Mouse (Mus musculus): ENCODE measurements at regions not wholly inside any gene's neighbourhood (a gene's known extent, or its start where the extent isn't known, plus 50 kb on each side); places are given as distances from the start of the nearest gene placed in this dataset.

DNA sequence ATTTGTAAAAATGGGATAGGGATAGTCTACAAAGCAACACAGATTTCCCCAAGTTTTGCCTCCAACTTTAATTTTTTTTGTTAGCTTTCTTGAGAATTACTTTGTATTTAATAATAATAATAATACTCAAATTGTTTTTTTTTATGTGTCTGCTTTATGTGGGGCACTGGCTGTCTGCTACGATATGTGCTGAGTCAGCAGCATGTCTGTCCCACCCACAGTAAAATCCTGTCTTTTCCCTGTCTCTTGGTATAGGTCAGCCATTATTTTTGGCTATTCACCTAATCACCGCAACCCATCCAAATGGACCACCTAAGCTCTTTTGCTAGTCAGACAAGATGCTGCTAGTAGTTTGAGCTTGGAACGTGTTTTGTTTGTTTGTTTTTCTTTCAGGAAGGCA lies 473.0 kb downstream of the Hs3st4 start:
- no peak for ATAC-seq (ENCODE audit: insufficient number of reproducible peaks, low FRiP score, low TSS enrichment)

DNA sequence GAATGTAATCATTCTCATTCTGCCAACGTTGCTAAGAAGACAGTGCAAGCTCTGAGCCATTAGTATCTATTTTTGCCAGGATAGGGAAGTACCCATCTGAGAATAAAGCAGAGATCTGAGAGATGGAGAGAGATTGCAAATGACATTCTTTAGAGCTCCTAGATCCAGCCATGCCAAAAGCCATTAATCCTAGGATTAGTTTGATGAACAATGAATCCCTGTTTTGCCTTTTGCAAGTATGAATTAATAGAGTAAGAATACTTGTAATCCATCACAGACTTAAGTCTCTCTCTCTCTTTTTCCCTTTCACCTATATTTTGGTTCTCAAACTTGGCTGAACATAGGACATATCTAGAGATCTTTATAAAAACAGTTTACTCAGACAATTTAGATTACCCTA lies 504.7 kb downstream of the Hs3st4 start:
- no peak for ATAC-seq (ENCODE audit: insufficient number of reproducible peaks, low FRiP score, low TSS enrichment)

DNA sequence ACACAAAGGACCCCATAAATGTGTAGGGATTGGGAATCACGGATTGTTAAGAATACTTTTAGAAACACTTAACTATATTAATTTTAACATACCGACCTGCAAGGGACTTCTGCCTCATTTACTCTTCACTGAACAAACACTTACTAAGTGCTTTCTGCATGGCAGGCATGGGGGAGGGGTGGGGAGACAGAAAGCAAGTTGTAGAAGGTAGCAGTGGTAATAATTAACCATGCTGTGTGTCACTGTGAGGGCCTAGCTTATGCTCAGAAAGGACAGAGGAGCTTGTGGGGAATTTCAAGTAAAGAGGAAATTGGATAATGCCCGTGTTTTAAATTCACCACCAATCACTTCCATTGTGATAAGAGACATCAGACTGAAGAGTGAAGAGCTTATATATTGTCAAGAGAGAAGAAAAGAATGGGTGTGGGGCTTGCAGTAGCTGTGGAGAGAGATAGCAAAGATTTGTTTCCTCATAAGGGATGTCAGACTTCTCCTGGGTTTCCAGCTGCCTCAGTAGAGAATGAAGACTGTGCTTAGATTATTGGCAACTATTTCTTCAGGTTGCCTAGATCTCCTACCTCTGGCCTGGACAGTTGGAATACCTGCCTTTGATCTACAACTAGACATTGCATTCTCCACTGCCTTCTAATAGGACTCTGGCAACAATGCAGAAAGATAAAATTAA lies 508.6 kb downstream of the Hs3st4 start:
- ATAC-seq (ENCODE audit: insufficient number of reproducible peaks, low FRiP score, low TSS enrichment) = no peak

DNA sequence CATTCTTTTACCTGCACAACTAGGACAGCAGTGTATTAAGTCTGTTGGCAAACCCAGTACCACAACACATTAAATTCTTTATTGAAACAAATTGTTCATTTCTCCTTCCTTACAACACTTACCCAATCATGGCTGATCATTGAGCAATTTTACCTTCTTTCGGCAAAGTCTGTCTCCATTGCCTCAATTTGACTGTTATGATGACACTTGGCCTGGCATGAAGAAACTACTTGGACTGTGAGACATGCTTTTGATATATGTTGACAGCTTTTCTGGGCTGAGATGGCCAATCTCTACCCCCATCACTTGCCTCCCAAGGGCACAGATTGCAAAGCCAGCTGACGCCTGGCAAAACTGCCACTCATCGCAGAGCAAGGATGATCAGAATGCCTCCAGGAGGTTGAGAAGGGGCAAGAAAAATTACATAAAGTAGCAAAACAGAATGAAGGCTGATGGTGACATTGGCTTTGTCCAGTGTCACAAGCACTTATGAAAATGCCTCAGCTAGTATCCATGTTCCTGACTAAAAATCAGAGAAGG lies 509.3 kb downstream of the Hs3st4 start:
- no peak for ATAC-seq (ENCODE audit: insufficient number of reproducible peaks, low FRiP score, low TSS enrichment)

DNA sequence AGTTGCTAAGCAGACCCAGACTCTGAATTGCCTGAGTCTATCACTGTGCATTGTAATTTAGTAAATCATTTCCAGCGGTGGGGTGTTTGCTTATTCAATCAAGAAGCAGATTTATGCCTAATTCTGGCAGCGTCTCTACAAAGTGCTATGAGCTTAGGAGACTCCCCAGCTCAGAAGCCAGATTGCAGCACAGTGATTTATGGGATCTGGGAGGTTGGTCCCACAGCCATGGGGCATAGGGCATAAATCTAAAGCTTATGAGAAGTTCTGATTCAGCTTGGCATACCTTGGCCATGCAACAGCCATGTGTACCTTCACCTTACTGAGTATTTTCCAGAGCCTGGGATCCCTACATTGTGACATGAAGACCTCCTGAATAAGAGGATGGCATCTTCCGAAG lies 518.0 kb downstream of the Hs3st4 start:
- no peak for ATAC-seq (ENCODE audit: insufficient number of reproducible peaks, low FRiP score, low TSS enrichment)

DNA sequence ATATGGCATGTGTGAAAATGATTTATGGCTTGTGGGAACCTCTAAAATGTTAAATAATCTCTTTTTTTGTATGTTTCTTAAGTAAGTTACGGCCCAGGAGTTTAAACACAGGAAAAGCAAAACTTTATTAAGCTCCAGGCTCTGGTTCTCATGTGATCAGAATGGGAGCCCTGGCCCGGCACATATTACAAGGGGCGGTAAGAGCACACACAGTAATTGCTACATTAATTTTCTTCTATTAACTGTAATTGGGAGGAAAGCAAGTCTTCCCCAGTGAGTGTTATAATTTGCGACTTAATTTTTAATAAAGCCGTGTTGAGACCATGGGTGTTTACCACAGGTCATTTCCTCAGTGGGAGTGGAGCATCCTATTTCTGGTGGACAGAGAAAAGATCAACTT lies 520.1 kb downstream of the Hs3st4 start:
- ATAC-seq (ENCODE audit: insufficient number of reproducible peaks, low FRiP score, low TSS enrichment) = no peak

DNA sequence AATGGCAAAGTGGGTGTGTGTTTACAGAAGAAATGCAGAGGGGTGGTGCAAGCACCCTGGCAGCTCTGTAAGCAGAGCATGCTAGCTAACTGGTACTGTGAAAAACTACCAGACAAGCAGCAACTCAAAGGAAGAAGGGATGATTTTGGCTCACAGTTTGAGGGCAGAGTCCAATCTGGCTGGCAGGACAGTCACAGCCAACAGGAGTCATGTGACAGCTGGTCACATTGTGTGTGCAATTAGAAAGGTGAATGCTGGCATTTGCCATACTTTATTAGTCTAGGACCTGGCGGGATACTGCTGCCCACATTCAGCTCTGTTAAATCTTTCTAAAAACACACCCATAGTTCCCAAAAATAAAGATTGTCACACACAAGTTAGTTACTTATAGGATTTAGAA lies 566.4 kb downstream of the Hs3st4 start:
- no peak for ATAC-seq (ENCODE audit: insufficient number of reproducible peaks, low FRiP score, low TSS enrichment)

DNA sequence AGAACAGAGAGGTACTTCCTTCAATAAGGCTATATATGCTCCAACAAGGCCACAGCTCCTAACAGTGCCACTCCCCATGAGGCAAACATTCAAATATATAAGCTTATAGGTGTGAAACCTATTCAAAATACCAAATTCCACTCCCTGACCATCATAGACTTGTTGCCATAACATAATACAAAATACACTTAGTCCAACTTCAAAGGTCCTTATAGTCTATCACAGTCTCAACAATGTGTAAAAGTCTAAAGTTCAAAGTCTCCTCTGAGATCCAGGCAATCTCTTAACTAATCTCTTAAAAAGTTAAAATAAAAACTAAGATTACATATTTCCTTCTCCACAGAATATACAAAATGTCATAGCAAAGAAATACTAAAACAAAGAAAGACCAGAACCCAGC lies 574.5 kb downstream of the Hs3st4 start:
- ATAC-seq (ENCODE audit: insufficient number of reproducible peaks, low FRiP score, low TSS enrichment) = no peak

DNA sequence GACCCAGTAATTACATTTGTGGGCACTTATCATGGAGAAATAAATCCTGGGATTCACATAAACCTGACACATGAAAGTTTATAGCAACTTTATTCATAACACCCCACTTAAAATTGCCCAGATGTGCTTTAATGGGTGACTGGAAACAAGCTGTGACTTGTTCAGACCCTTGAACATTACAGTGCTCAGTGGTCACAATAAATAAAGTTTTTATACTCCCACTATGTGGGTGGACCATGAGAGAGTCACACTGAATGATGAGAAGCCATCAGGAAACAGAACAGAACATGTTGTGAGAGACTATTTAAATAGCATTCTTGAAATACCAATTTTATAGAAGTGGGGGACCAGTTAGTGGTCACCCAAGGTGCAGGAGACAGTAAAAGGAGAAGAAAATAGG lies 588.1 kb downstream of the Hs3st4 start:
- no peak for ATAC-seq (ENCODE audit: insufficient number of reproducible peaks, low FRiP score, low TSS enrichment)

DNA sequence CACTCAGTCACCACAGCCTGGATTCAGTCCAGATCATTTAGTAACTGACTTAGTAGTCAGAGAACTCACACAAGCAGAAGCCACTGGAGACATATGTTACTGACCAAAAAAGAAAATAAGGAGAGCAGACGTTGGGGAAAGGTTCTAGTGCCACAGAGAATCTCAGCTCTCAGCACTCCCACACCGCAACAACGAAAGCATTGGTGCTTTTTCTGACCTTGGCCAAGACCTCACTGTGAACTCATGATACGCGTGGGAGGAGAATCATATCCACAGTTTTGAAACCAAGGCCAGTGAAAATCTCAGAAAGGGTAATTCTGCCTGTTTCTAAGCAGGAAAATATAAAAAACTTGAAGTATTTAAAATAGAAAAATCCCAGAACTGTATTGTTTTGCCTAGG lies 591.0 kb downstream of the Hs3st4 start:
- no peak for ATAC-seq (ENCODE audit: insufficient number of reproducible peaks, low FRiP score, low TSS enrichment)

DNA sequence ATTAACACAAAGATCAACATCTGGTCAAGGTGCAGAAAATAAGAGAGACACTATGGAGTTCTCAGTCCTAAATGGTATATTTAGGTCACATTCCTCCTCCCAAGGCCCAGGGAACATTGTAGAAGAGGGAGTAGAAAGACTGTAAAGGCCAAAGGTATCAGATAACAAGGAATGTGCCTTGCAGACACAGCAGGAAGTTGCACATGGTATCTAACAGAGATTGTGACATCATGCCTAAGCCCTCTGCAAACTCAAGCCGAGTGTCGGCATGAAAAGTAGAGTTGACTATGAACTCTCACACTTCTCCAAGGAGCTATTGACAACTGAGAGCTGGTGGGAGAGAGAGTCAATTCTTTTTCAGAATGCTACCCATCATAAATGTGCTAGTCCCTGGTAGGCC lies 598.7 kb downstream of the Hs3st4 start:
- no peak for ATAC-seq (ENCODE audit: insufficient number of reproducible peaks, low FRiP score, low TSS enrichment)

DNA sequence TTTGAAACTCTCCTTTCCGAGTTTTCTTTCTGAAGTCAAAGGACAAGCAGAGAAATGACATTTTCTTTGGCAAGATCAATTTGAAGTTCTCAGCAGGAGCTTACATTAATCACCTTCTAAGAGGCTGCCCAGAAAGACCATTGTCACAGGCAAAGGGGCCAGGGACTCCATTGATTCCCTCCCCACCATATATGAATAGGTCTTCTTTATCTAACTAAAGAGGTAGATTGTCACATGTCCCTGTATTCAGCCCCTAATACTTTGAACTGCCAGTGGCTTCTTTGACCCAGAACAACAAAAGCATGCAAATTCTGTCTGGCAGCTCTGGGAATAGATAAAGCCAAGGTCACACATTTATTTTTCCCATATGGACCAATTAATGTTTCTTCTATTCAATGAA lies 602.6 kb downstream of the Hs3st4 start:
- ATAC-seq (ENCODE audit: insufficient number of reproducible peaks, low FRiP score, low TSS enrichment) = no peak

DNA sequence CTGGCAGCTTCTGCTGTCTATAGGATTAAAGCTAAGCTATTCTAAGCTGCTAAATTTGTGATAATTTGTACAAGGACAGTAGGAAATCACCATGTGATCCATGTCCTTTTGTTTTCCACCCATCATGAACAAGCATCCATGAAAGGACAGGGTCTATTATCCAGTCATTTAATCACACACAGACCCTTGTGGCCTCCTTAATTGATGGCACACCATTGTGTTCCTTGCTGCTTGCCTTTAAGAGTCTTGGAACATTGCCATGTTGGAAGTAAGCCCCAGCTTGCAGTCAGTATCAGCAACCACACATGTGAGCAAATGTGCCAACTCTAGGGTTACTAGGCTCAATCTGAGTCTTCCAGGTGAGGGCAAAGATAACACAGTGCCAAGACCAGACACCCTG lies 608.7 kb downstream of the Hs3st4 start:
- ATAC-seq (ENCODE audit: insufficient number of reproducible peaks, low FRiP score, low TSS enrichment) = no peak

DNA sequence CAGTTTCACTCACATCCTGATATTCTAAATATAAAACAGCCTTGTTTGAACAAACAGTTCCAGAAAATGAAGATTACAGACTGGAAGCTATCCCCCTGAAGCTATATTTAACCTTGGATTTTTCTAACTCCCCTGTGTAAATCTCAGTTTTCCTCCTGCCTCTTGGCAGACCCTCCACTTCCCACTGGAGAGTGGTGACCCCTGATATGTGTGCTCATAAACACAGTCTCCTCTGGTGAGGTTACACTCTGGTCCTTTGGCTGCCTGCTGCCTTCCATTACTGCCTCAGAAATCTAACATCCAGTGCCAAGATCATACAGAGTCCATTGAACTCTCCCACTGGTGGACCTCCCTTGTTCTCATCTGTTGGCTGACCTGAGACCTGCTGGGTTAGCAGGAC lies 610.8 kb downstream of the Hs3st4 start:
- no peak for ATAC-seq (ENCODE audit: insufficient number of reproducible peaks, low FRiP score, low TSS enrichment)

DNA sequence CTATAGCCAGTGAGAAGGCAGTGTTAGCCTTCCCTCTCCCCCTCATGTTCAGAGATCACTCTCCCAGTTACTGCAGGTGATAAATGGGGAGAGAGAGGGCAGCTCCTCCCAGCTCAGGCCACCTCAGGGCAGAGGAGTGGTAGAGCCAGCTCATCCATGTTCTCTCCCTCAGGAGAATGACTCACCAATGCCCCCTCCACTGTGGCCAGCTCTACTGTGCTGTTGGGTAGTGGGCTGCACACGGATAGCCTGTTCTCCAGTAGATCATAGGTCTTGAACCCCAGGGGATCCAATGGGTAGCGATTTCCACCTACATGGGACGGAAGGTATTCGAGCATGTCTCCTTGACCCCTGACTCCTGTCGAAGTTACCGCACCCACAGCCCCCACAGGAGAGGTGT lies 618.1 kb downstream of the Hs3st4 start:
- ATAC-seq (ENCODE audit: insufficient number of reproducible peaks, low FRiP score, low TSS enrichment) = no peak

DNA sequence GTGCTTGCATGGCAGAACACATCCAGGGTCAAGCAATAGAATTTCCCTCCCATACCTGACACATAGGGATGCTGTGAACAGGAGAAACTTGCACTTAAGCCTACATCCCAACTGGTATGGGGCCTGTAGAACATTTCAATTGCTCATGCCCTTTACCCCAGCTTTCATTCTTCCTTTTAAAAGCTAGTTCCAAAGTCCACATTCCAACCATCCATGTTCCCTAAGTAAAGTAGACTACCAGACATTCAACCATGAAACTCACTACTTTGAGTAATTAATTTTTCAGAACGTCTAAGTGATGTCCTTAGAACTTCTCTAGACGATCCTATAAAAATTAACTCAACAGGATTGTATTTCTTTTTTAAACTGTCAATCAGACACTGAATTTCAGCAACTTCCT lies 621.9 kb downstream of the Hs3st4 start:
- no peak for ATAC-seq (ENCODE audit: insufficient number of reproducible peaks, low FRiP score, low TSS enrichment)

DNA sequence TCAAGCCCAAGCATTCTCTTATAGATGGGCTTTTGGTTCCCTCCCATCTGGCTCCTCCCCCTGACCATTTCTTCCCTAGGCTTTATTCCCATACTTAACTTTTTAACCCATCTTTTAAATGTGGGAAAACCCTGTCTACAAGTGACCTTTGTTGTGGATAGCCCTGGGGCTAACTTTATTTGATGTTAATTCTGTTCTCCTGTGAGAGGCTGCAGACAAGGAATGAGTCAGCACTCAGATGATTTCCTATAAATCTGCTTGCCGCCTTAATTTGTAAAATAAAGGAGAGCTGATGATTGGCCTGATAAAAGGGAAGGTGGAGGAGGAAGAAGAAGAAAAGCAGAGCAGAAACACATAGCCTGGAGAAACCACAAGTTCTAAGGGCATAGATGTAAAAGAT lies 623.3 kb downstream of the Hs3st4 start:
- no peak for ATAC-seq (ENCODE audit: insufficient number of reproducible peaks, low FRiP score, low TSS enrichment)

DNA sequence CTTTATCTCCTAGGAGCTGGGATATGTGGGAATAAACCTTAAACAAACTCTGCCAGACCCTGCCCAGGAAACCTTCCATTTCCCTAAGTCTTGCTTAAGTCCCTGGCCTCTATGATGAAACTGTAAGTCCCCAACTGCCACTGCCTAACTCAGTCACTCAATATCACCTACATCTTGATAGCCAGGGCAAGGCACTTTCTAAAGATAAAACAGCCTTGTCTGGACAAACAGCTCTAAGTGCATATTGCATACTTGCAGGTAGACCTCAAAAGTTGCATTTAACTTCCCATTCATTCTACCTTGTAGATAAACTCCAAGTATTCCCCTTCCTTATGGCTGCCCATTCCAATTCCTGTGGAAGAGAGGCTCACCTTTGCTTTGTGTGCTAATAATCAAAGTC lies 624.4 kb downstream of the Hs3st4 start:
- no peak for ATAC-seq (ENCODE audit: insufficient number of reproducible peaks, low FRiP score, low TSS enrichment)

DNA sequence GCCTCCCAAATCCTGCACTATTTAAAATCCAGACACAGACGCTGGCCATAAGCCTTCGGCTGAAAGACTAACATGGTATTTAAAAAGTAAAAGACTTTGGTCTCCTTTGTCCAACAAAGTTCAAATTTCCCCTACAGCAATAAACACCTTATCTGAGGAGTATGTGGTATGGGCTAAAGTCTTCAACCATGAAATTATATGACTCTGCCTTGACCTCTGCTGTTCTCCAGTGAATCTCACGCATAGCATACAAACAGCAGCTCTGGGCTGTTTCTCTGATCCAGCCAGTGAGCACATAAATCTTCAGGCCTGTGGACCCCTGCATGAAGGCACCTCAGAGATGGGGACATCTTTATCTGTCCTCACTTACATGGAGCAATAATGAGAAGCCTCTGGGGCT lies 627.8 kb downstream of the Hs3st4 start:
- no peak for ATAC-seq (ENCODE audit: insufficient number of reproducible peaks, low FRiP score, low TSS enrichment)

DNA sequence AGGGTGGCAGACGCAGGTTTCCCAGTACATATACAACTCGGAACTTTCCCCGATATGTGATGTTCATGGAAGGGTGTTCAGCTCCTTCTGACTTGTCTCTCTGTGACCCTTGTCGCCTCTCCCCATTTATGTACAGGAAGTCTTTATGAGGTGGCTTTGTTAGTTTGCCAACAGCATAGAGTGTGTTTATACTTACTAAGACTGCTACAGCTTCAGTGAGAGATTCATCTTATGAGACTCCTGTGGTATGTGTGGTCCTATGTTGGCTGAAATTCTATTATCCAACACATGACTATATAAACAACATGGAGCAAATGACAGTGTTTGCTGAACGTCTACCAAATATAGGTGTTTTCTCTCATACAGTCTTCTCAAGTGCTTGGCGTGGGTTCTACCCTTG lies 664.5 kb downstream of the Hs3st4 start:
- no peak for ATAC-seq (ENCODE audit: insufficient number of reproducible peaks, low FRiP score, low TSS enrichment)

DNA sequence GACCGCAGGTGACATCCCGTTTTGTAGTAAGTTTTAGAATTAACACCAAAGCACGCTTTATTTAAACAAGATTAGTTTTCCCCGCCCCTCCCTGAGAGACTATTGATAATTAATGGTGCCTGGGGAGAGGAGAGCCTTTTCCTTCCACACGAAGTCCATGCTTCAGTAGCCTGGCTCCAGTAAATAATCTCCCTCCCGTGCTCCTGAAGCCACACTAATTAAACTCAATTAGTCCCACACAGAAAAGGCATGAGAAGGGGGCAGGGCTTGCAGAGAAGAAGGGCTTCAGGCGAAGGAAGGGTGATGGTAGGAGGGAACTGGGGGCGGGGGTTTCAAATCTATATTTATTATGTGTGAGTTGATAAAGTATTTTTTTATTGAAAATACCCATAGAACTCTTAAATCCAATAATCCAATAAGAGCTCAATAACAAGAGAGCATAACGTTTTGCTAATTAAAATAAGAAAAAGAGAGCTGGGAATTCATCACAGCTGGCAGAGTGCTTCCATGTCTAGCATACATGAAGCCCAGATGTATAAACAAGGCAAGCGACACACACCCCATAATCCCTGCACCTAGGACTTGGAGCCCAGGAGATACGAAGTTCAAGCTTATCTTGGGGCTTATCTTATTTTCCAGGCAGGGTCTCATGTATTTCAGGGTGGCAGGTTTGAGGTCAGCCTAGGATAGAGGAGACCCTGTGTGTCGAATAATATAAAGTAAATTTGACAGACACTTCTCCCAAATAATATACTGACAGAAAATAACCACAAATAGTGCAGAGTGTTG lies 684.7 kb downstream of the Hs3st4 start:
- ATAC-seq (ENCODE audit: insufficient number of reproducible peaks, low FRiP score, low TSS enrichment) = no peak

DNA sequence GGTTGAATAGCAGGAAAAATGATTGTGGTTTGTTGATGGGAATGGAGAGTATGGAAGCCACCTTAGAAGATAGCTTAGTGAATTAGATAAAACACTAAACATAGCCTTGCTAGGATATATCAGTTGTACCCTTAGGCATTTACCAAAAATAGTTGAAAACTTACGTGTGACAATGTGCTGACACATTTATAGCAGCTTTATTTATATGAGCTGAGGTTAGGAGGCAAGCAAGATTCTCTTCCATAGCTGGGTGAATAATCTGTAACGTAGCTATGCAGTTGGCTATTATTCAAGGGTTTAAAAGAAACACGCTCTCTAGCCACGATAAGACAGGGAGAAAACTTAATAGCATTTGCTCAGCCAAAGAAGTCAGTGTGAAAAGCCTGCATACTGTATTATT lies 685.4 kb downstream of the Hs3st4 start:
- no peak for ATAC-seq (ENCODE audit: insufficient number of reproducible peaks, low FRiP score, low TSS enrichment)

Data from cerebellum, adult (tissue).